Mouse (Mus musculus) c-Kit-positive CD71-positive TER-119-negative erythroid progenitor cells, embryonic 14.5 days (primary cell): ENCODE data around the gene Zdhhc19.
"Not testable (repeated sequence)": the region's sequence is repeated elsewhere in the genome, so short reads cannot be mapped to it uniquely, and the experiment has no call there.

Experiments
- DNase-seq: peaks from one replicate; pipeline ENCODE4 v3.0.0-alpha.2; 2013; ENCODE audit warnings: low read depth

Gene Zdhhc19

GRCm38 (mm10) chr16:32487234-32488111 lies 8.6 kb upstream of the Zdhhc19 start, which contains the start of gene Slc51a:
TSS of gene Slc51a (minus strand) at chr16:32487879.
- peak; percentile 70 for DNase-seq

DNA sequence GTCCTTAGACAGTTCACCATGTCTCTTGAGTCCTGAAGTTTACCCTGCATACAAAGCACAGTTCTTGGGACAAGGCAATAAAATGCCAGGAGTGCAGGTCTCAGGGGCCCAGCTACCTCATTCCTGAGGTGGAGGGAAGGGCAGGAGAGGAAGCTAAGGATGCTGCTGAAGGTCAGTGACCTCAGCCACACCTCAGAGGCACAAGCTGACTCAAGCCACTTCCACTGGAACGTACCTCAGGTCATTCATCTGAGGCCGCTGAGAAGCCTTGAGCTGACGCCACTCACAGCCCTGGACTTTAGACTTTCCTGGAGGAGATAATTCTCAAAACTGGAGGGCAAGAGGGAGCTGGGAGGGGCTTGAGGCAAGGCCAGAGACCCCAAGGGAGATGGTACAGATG lies 7.1 kb upstream of the Zdhhc19 start:
- no peak for DNase-seq

- not testable (repeated sequence) for DNase-seq
Measured at GRCm38 (mm10) chr16:32494371-32494770, 1.7 kb upstream of the Zdhhc19 start.

DNA sequence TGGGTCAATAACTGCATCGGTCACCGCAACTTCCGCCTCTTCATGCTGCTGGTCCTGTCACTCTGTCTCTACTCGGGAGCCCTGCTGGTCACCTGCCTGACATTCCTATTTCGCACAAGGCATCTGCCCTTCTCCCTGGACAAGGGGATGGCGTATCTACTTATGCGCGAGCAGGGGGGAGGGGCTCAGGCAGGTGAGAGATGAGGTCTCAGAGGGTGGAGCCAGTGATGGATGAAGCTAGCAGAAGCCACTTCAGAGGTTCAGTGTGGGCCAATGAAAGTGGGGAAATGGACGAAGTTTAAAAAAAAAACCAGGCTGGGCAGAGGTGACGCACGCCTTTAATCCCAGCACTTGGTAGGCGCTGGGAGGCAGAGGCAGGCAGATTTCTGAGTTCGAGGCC lies 2.9 kb downstream of the Zdhhc19 start:
- no peak for DNase-seq

GRCm38 (mm10) chr16:32499430-32500037 lies 3.5 kb downstream of the Zdhhc19 start:
- DNase-seq = peak; percentile 75

DNA sequence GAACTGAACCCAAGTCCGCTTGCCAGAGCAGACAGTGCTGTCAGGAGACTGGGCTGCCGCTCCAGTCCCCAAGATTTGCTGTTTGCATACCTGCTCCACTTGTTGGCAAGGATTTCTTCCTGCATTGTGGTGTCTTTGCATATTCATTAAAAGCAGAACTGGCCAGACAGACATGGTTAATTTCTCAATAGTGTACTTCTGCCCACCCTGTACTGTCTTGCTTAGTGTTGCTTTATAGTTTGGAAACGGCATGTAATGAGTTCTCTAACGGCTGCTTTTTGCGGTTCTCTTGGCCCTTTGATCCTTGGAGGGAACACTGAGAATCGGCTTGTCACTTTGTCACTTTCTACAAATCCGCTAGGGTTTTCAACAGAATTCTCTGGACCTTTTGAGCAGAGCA lies 5.4 kb downstream of the Zdhhc19 start:
- no peak for DNase-seq

GRCm38 (mm10) chr16:32502621-32503335 lies 6.7 kb downstream of the Zdhhc19 start:
- DNase-seq = no peak

GRCm38 (mm10) chr16:32503633-32504032 lies 7.6 kb downstream of the Zdhhc19 start:
- DNase-seq = no peak

DNA sequence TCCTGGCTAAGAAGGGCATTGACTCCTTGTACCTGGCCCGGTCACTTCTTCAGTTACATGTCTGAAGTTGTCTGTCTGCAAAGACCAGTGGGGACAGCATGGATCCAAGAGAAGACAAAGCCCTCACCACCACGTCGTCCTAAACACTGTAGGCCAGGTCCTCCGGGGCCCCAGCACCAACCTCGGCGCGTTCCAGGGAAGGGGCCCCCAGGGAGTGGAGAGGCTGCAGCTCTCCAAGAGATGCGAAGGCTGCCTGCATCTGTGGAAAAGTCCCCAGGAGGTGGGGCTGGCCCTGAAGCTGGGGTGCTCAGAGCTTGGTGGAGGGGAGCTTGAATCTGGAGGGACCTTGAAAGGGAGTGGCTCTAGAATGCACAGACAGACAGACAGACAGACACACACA lies 10.2 kb downstream of the Zdhhc19 start:
- DNase-seq = no peak

- no peak for DNase-seq
Measured at GRCm38 (mm10) chr16:32506868-32507267, 10.8 kb downstream of the Zdhhc19 start.

- peak; percentile 85 for DNase-seq
Measured at GRCm38 (mm10) chr16:32507407-32507806, 11.3 kb downstream of the Zdhhc19 start.

- no peak for DNase-seq
Measured at GRCm38 (mm10) chr16:32508035-32508434, 12.0 kb downstream of the Zdhhc19 start.

- DNase-seq = peak; percentile 54
Measured at GRCm38 (mm10) chr16:32508506-32509065, 12.5 kb downstream of the Zdhhc19 start.

DNA sequence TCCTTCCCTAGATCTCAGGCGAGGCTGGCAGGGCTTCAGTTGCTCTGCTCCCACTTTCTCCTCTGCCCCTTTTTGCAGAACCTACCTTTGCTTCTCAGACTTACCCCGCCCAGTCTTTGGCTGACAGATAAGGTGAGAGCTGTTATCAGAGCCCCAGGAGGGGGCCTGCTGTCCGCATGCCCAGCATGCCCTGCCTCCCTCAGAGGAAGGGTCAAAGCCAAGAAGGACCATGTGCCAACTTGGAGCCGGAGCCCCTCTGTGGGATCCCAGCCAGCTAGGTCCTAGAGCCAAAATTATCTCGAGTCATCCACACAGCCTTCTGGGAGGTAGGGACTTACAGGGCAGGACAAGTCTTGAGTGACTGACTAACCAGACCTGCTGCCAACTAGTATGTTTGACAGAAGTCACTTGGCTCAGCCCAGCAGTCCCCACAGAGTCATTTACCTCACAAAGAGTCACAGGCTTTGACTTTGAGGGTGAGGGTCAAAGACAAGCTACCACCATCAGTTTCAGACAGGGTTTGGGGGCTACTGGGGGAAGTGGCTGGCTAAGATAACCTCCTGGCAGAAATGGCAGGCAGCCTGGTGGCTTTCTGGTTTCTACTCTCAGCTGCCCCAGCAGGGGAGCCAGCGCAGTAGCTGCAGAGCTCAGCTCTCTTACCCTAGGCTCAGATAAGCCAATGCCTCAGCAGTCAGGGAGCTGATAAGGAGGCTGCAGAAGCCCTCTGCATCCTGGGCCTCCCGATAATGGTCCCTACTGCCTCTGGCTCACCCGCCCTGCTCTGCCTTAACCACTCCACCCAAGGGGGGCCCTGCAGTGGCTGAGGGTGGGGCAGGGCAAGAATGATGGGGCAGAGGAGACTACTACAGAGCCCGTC lies 13.2 kb downstream of the Zdhhc19 start:
- peak; percentile 90 for DNase-seq

GRCm38 (mm10) chr16:32510399-32511337 lies 14.6 kb downstream of the Zdhhc19 start:
- peak; percentile 64 for DNase-seq

DNA sequence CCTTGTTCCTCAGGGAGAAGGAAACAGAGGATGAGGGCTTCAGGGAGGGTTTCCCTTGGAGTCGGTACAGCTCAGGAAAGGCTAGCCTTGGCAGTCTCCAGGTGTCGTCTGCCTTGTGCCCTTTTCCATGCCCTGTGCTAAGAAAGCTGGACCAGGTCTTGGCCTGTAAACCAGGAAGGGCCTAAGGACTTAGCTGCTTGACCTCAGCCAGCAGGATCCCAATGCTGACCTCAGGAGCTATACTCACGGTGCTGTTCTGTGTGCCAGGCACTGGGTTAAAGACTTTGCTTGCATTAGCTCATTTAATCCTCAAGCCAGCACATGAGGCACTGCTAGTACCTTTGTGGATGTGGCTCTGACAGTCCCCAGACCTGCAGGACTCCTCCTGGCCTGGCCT lies 15.3 kb downstream of the Zdhhc19 start:
- DNase-seq = no peak

DNA sequence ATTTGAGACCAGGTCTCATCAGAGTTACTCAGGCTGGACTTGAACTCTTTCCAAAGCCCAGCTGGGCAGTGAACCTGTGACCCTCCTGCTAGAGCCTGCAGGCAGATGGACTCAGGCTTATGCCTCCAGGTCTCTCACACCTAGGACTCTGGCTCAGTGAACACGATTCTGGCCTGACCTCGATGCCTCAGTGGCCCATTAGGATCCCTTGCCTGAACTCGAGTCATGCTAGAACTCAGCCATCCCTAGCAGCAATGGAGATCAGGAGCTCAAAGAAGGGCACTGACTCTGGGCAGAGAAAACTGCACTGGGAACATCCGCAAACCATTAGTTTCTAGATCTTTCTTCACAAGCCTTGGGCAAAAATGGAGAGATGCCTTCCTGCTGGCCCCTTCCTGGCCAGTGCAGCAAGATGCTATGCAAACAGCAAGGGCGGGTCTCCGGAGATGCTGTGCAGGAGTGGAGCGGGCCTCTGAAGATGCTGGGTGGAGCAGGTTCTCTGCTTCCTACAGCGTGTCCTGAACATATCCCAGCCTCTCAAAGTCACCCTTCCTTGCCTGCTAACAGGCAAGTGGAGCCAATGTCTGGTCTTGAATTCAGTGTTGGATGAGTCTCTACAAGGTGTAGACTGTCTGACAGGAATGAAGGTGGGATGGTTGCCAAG lies 15.9 kb downstream of the Zdhhc19 start:
- no peak for DNase-seq

DNA sequence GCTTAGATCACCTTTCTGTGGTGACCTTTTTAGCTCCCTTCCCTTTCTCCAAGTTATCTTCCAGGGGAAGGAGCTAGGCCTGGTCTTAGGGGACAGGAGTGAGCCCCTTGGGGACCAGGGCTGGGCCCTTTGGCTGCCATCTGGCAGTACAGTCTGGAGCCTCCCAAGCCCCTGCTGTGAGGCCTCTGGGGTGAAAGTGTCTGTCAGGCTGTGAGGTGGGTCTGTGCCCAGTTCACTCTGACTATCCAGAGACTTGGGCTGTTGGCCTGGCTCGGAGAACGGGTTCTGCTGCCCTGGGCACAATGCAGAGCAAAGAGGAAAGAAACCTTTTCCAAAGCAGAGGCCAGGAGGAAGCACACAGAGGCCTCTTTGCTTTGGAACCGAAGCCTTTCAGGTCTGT lies 16.9 kb downstream of the Zdhhc19 start:
- no peak for DNase-seq

GRCm38 (mm10) chr16:32513401-32513800 lies 17.3 kb downstream of the Zdhhc19 start:
- DNase-seq = no peak

GRCm38 (mm10) chr16:32513948-32514347 lies 17.9 kb downstream of the Zdhhc19 start:
- no peak for DNase-seq
